Mouse (Mus musculus) CH12.LX (cell line): ENCODE results near the gene Ccnjl.
A peak's percentile ranks its signal among the peaks of the same experiment; 100 is the strongest.

Source experiments
- CTCF ChIP-seq, 2 experiments: IDR thresholded peaks in 1 of 2; conservative IDR thresholded peaks in 1 of 2; 2 replicates each; pipeline ENCODE4 v1.5.1; 2011 to 2012; ENCODE audit warnings: low read depth in 2 of 2, low read length in 2 of 2, improper control_type of control experiment in 1 of 2, inconsistent platforms in 1 of 2, mild to moderate bottlenecking in 1 of 2, moderate library complexity in 1 of 2
- POLR2AphosphoS2 ChIP-seq: IDR thresholded peaks from 2 replicates; pipeline ENCODE4 v1.6.1; 2011; ENCODE audit warnings: low read depth, low read length, improper control_type of control experiment

DNA sequence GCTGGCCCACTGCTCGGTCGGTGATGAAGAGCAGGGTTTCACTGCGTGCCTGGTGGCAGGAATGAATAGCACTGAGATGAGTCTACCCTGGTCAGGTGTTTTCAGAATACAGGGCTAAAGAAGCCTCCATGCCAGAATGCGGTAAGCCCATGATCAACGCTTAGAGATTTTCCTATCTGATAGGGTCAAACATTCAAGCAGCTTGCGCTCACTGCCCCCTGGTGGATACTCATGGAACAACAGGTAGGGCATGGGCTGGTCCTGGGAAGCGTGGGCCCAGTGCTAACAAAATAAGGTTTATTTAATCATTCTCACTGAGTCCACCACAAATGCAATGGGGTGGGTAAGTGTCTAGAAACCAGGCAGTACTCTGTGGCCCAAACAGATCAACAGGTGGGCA lies 35.9 kb upstream of the Ccnjl start:
- TF ChIP-seq POLR2AphosphoS2: no peak
- peak; percentile 90 to 99 for TF ChIP-seq CTCF (conservative IDR thresholded peaks at IDR 0.05 in 1 of 2, IDR thresholded peaks at IDR 0.05 in 1 of 2; ENCODE audit: low read depth in 2 of 2, low read length in 2 of 2)
